Mouse (Mus musculus) limb, embryonic 14.5 days (tissue): Measurements from ENCODE around the gene Mtch1. TPM values are rescaled to one million over a fixed set of nuclear protein-coding genes. Genes with fewer than 3 reads are reported as not detected.

ENCODE experiments used
- ATAC-seq: fragments of 200-750 bp; cut with Nextera tagmentation; 2 replicates; pipeline ENCODE4 v1.8.0; 2017; ENCODE audit warnings: low read depth, moderate number of reproducible peaks, moderate TSS enrichment; ENCODE audit not compliant: low FRiP score
- DNase-seq: peaks from one replicate; pipeline ENCODE4 v3.0.0-alpha.2; 2015; ENCODE audit warnings: low spot score
- H3K27ac ChIP-seq: fragments of 300-500 bp; sonication (generic); replicated peaks from 2 replicates; pipeline ENCODE4 v1.5.1; 2014; ENCODE audit warnings: low read depth, mild to moderate bottlenecking, low read length, moderate library complexity, mixed read lengths
- H3K27me3 ChIP-seq: fragments of 300-500 bp; sonication (generic); 2 replicates; pipeline ENCODE4 v1.6.1; 2014; ENCODE audit warnings: low read length, mixed read lengths; ENCODE audit not compliant: control insufficient read depth, insufficient read depth
- H3K36me3 ChIP-seq: fragments of 300-500 bp; sonication (generic); 2 replicates; pipeline ENCODE4 v1.6.1; 2014; ENCODE audit warnings: mild to moderate bottlenecking, low read length, moderate library complexity, mixed read lengths; ENCODE audit not compliant: control insufficient read depth, insufficient read depth
- H3K4me1 ChIP-seq: fragments of 300-500 bp; sonication (generic); 2 replicates; pipeline ENCODE4 v1.6.1; 2014; ENCODE audit warnings: antibody characterized with exemption, low read length, mixed read lengths; ENCODE audit not compliant: control insufficient read depth, insufficient read depth
- H3K4me2 ChIP-seq: fragments of 300-500 bp; sonication (generic); replicated peaks from 2 replicates; pipeline ENCODE4 v1.6.1; 2014; ENCODE audit warnings: low read depth, mild to moderate bottlenecking, low read length, moderate library complexity; ENCODE audit not compliant: severe bottlenecking
- H3K4me3 ChIP-seq: fragments of 300-500 bp; sonication (generic); replicated peaks from 2 replicates; pipeline ENCODE4 v1.5.1; 2014; ENCODE audit warnings: low read length
- H3K9ac ChIP-seq: fragments of 300-500 bp; sonication (generic); 2 replicates; pipeline ENCODE4 v1.6.1; 2014; ENCODE audit warnings: mild to moderate bottlenecking, low read depth, low read length, moderate library complexity; ENCODE audit not compliant: severe bottlenecking
- H3K9me3 ChIP-seq: fragments of 300-500 bp; sonication (generic); 2 replicates; pipeline ENCODE4 v1.6.1; 2016; ENCODE audit warnings: low read length; ENCODE audit not compliant: control insufficient read depth
- POLR2A ChIP-seq: fragments of 200-500 bp; IDR thresholded peaks from 2 replicates; pipeline ENCODE4 v1.8.0; 2012; ENCODE audit warnings: inconsistent platforms, mild to moderate bottlenecking, moderate library complexity, borderline replicate concordance; ENCODE audit not compliant: insufficient read depth, insufficient read length; ENCODE audit errors: extremely low read depth
- WGBS: fragments of 180-500 bp; shearing (Covaris S2); extraction: QIAGEN DNeasy Blood & Tissue Kit; methylation state at CpG from one replicate; pipeline ENCODE4 v1.1.7; 2014; 5-methylcytosine and 5-hydroxymethylcytosine counted together
- polyA plus RNA-seq, 2 experiments: library from polyadenylated mRNA; depleted of rRNA in 1 of 2; stranded (reverse) in 1 of 2; unstranded in 1 of 2; fragments of >200 nt; fragmentation: Nextera tagmentation in 1 of 2; extraction: Ambion mirVana in 1 of 2; gene quantifications; 2 replicates each; pipeline versions ENCODE4 v1.2.1 to v1.2.3; 2012 to 2014

Mtch1 gene
- polyA plus RNA-seq, 2 experiments = 420 to 469 TPM

- Histone ChIP-seq H3K4me1 (no peaks in the 10 kb centered on the region), H3K27me3 (no peaks in the 10 kb centered on the region), H3K4me2 (no peak overlapping the region), H3K9ac (no peak overlapping the region), H3K36me3 (no peaks in the 10 kb centered on the region), H3K9me3 (no peaks in the 10 kb centered on the region), H3K27ac (no peak overlapping the region), H3K4me3 (no peak overlapping the region)
- 51% methylated on average over 8 of the region's 8 CpGs for WGBS
- DNase-seq (no peak), ATAC-seq (no peak)
- no peak for TF ChIP-seq POLR2A
Measured at GRCm38 (mm10) chr17:29361982-29362691, 14.4 kb upstream of the Mtch1 start.

- no peak within 1 kb of the TSS for H3K27ac ChIP-seq
- DNase-seq (no peak), ATAC-seq (no peak)
- H3K27me3 ChIP-seq = no peaks in the 10 kb centered on the region
- no peak within 1 kb of the TSS for H3K9ac ChIP-seq
- no peak for TF ChIP-seq POLR2A
- no peaks in the 10 kb centered on the region for H3K36me3 ChIP-seq
- H3K4me1 ChIP-seq = peaks cover 12% of the 10 kb centered on the region
- no peak within 1 kb of the TSS for H3K4me2 ChIP-seq
- 16% methylated on average over 5 of the region's 5 CpGs for WGBS
- no peaks in the 10 kb centered on the region for H3K9me3 ChIP-seq
- no peak within 1 kb of the TSS for H3K4me3 ChIP-seq
Measured at GRCm38 (mm10) chr17:29360761-29361221, 13.1 kb upstream of the Mtch1 start, which contains the start of gene Fgd2. Gene Fgd2 (plus strand): TSS chr17:29360914.

- TF ChIP-seq POLR2A = no peak
- no peak for ATAC-seq
- WGBS = 77% methylated on average over 3 of the region's 3 CpGs
Measured at GRCm38 (mm10) chr17:29358928-29359327, 11.2 kb upstream of the Mtch1 start.

GRCm38 (mm10) chr17:29356882-29357281, 9.1 kb upstream of the Mtch1 start:
- Histone ChIP-seq H3K9ac (no peak overlapping the region), H3K27ac (0 out of 2 replicates have a peak overlapping the region, but pooled peaks have one; percentile 38), H3K4me3 (peak overlapping the region; percentile 28), H3K4me2 (peak overlapping the region; percentile 50), H3K9me3 (no peaks in the 10 kb centered on the region), H3K4me1 (peaks cover 20% of the 10 kb centered on the region), H3K36me3 (no peaks in the 10 kb centered on the region), H3K27me3 (no peaks in the 10 kb centered on the region)
- ATAC-seq (no peak), DNase-seq (no peak)
- TF ChIP-seq POLR2A = no peak
- 15% methylated on average over 9 of the region's 9 CpGs for WGBS

More at GRCm38 (mm10) chr17:29358928-29359327, 11.2 kb upstream of the Mtch1 start:
- no peak overlapping the region for H3K4me3 ChIP-seq
- no peaks in the 10 kb centered on the region for H3K36me3 ChIP-seq
- DNase-seq = no peak
- no peaks in the 10 kb centered on the region for H3K27me3 ChIP-seq
- H3K4me1 ChIP-seq = peaks cover 20% of the 10 kb centered on the region
- H3K9ac ChIP-seq = no peak overlapping the region
- H3K9me3 ChIP-seq = no peaks in the 10 kb centered on the region
- H3K27ac ChIP-seq = no peak overlapping the region
- H3K4me2 ChIP-seq = no peak overlapping the region

GRCm38 (mm10) chr17:29356479-29356856, 8.7 kb upstream of the Mtch1 start:
- 5% methylated on average over 11 of the region's 11 CpGs for WGBS
- DNase-seq (peak; percentile 86), ATAC-seq (peak; percentile 82)
- Histone ChIP-seq H3K27me3 (no peaks in the 10 kb centered on the region), H3K36me3 (no peaks in the 10 kb centered on the region), H3K4me3 (peak overlapping the region; percentile 28), H3K4me1 (peaks cover 20% of the 10 kb centered on the region), H3K9me3 (no peaks in the 10 kb centered on the region), H3K9ac (peak overlapping the region; percentile 44), H3K4me2 (peak overlapping the region; percentile 50), H3K27ac (peak overlapping the region; percentile 86)
- no peak for TF ChIP-seq POLR2A
